Mouse (Mus musculus) cerebellum, postnatal 25 days (tissue): ENCODE results near the gene Fubp3.
"Not testable (repeated sequence)": the region's sequence is repeated elsewhere in the genome, so short reads cannot be mapped to it uniquely, and the experiment has no call there.

Source experiments
- DNase-seq, 2 experiments: peaks; one replicate each; pipeline ENCODE4 v3.0.0; 2021; ENCODE audit warnings: mixed read lengths in 2 of 2

Fubp3 gene

DNA sequence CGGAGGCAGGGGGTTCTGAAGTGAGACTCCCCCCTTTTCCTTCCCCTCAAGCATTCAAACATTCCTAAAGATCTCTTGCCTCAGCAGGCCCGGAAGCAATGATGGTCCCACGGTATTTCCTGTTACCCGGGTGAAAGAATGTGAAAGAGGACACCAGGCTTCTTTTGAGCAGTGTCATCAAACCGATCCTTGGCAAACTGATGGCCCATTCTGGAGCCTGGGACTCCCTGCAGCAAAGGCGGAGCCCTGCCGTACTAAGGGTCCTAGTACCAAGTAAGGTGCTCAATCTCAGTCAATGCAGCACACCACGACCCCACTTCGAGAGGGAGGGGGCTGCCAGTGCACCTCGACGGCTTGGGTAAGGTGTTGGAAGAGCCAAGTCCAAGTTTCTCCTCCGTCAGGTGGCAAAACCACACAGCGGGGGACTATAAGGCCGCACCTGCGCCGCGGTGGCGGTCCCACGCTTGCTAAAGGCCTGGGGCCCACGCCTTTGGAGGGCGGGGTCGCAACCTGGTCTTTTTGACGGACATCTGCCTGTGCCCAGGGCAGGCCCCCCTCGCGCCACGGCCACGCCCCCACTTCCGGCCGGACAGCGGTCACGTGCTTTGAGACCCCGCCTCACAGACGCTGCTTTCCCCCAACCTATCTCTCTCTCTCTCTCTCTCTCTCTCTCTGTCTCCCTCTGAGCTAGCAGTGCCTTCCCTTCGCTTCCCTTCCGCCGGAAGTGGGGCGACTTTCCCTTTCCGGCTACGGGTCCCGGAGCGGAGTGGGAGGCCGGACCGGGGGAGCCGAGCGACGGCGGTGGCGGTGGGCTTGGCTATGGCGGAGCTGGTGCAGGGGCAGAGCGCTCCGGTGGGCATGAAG, at the start of gene Fubp3:
TSS of gene Fubp3 (plus strand) at position 601 of the 864 bp plus-strand sequence.
- peak; percentile 89 to 91 for DNase-seq

DNA sequence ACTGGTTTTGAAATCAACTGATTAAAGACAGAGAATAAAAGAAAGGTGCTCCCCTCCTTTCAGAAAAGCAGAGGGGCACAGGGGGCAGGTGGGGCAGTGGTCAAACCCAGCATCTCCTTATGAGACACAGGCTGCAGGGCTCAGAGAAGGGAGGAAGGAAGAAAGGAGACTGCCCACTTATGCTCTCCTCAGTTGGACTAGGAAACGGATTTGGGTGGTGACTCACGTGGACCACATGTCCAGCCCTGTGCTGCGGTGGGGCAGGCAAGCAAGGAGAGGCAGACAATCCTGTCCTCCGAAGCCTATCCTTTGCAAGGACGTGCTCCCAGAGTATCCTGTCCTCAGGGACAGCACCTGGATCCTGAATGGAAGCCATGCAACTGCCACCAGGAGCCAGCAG, 47.8 kb upstream of the Fubp3 start:
- no peak for DNase-seq

DNA sequence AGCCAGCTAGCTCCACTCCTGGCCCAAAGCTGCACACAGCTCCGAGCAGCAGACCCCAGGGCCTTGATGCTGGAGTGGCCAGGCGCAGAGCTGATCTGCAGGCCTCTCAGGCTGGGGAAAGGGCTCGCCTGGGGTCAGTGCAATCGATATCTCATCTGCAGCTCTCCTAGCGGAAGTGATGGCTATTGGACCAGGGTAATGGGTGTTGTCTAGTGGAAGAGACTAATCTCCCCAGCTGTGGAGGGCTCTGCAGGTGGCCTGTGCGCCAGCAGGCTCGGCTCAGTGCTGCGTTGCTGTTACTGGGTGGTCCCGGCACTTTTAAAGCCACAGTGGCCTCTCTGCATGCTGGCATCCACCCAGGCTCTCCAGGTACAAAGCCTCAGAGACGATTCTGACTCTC, 46.7 kb upstream of the Fubp3 start:
- no peak for DNase-seq

DNA sequence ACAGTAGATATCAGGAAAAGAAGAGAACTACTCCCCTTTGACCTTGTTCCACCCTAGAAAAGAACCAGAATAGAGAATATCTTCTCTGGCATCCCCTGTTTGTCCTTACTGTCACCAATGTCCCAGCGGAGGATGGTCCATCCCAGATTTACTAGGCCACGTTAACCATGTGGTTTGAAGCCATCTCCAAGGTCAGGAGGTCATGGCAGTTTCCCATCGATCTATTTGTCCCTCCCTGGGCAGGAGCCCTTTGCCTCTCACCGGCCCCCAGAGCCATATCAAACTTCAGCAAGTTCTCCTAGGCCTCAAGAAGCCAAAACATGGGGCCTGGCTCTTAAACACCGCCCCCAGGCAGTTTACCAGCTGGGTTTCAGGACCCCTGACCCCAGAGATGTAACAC, 42.2 kb upstream of the Fubp3 start:
- DNase-seq: no peak

DNA sequence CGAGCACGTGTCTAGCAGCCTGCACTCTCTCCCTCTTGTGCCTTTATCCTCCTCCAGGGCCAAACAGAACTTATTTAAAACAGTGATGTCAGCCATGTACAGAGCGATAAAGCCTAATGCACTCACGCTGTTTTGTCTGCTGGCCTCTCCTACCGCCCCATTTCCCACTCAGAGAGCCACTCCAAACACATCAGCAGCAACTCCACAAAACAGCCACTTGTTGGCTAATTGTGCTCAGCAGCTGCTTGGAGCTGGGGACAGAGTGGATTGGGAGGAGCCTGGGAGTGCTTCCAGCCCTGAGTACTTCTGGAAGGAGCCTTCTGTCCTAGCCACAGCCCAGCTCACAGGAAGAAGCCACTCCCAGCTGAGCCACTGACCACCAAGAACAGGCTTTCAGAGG, 35.4 kb upstream of the Fubp3 start:
- no peak for DNase-seq

DNA sequence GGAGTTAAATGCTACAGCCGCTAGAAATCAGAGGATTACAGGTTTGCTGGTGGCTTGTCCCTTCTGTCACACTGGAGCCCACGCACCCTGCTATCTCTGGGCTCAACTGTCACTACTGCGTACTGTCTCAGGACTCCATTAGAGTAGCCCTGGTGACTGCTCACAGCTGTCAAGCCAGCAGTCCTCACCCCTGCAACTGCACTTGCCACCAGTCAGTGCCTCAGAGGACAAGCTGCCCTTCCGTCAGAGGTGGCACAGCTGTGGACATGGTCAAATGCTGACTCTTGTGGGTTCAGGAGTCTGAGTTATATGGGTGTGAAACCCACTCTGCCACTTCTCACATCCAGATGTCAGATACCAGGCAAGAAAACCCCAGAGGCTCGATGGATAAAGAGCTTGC, 33.7 kb upstream of the Fubp3 start:
- no peak for DNase-seq

DNA sequence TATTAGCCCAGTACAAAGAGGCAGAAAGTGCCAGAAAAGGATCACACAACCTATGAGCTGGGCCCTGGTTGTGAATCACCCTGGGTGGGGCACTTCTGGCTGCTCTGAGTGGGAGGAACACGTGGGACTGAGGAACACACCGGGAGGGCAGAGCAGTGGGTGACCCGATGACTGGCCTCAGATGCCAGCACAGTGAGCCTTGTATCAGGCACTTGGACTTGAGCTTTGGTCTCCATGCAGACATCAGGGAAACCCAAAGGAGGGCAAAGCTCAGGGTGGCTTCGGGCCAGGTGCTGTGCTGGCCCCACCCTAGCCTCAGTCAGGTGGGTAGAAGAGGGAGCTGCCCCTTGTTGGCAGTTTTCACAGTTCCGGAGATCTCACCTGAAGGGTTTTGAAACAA, 30.9 kb upstream of the Fubp3 start:
- no peak for DNase-seq

DNA sequence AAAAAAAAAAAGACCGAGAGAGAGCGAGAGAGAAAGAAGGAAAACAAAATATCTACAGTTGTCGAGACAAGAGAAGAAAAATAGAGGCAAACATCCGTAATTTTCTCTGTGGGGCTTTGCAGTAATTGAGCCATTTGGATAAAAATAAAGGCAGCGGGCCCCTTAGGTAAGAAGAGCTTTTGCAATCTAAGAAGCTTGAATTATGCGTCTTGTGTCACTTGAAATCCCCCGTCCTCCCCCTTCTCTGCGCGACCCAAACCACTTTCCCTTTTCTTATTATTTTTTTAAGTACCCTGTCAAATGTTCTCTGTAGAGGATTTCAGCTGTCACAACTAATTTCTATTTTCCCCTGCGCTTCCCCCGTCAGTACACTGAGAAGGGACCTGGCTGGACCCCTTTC, 24.7 kb upstream of the Fubp3 start:
- DNase-seq: no peak

DNA sequence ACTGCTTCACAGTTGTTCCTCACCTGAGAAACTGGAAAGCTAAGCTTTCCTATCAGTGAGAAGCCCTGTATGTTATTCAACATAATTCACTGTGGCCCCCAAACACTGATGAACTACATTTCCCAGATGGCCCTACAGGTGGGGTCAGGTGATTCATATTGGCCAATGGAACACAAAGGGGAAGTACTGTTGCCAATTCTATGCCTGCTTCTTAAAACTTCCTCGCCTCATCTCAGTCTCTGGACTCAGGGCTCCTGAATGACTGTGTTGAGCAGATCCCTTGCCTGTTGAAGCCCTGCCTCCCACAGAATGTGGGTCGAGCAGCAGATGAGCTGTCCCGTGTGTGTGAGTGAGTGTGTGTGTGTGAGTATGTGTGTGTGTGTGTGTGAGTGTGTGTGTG, 21.9 kb upstream of the Fubp3 start:
- no peak for DNase-seq

DNA sequence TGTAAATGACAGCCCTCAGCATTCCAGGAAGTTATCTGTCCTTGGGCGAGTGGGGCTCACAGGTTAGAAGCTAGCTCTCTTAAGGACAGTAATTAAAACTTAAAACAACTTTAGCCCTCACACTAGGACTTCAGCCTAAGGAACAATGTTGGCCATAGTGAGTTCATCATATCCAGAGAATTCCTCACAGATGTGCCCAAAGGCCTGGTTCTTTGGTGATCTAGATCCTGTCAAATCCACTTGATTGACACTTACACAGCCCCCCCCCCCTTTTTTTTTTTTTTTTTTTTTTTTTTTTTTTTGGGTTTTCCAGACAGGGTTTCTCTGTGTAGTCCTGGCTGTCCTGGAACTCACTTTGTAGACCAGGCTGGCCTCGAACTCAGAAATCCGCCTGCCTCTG, 21.1 kb upstream of the Fubp3 start:
- DNase-seq: not testable (repeated sequence)

DNA sequence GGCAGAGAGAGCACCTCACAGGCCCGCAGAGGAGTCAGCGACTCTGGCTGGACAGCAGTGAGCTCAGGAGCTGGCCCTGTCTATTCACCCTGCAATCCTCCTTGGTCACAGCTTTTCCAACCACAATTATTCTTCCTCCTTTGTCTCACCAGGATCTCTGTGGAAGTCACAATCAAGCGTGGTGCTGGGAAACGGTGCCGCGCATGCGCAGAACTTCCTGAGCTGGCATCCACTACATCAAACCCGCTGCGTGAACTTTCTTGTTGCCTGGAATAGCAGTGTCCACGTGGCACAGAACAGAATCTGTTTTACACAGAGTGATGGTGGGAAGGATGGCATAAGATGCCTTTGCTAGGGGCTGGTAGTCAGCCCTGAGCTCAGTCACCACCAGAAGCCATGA, 20.5 kb upstream of the Fubp3 start:
- DNase-seq: no peak

DNA sequence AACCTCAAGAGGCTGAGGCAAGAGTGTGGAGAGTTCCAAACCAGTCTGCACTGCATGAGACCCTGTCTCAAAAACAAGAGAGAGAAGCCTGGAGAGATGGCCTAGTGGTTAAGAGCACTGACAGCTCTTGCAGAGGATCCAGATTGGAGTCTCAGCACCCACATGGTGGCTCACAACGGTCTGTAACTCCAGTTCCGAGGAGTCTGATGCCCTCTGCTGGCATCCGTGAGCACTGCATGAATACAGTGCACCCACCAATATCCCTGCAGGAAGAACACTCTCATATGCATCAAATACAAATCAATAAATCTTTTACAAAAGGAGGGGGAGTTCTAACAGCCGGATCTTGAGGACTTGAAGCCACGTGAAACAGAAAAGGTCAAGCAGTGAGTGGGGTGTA, 17.8 kb upstream of the Fubp3 start:
- DNase-seq: no peak

DNA sequence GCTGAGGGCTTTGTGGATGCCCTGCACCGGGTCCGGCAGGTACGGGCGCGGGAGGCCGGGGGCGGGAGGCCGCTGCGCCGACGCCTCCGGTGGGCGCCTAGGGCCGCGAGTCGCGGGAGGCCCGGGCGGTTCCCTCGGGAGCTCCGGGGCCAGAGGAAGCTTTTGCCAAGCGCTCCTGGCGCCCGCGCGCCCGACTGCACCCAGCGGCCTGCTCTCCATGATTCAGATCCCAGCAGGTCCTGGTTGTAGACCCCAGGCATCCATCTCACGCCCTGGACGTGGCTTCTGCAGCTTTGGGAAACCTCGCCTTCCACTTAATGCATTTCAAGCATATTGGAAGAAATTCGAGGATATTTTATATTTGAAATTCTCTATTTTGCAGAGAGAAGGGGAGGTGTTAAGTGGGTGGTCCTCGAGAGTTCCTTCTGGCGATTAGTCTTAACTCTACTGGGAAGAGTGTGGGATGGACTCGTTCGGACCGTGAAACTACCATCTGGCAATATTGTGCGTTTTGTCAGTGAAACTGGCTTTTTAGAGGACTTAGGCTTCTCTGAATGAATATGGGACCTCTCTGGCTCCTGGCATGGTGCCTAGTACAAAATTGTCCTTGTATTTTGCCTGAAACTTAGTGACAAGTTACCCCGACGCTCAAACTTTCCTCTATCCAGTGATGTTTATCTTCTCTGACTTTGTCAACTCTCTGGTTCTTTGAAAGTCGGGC, 624 bp downstream of the Fubp3 start:
- DNase-seq: peak in 1 of 2 experiments; percentile 15

DNA sequence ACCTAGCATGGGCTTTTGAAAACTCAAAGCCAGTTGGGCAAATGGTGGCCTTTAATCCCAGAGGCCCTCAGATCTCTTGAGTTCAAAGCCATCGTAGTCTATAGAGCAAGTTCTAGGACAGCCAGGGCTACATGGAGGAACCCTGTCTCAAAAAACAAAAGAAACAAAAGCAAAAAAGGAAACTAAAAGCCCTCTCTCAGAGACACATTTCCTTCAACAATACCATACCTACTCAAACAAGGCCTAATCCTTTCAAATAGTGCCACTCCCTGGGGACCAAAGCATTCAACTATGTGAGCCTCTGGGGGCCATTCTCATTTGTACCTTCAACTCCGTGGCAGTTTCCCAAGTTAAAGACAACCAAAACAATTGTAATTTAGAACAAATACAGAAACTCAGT, 9.2 kb downstream of the Fubp3 start:
- DNase-seq: no peak

DNA sequence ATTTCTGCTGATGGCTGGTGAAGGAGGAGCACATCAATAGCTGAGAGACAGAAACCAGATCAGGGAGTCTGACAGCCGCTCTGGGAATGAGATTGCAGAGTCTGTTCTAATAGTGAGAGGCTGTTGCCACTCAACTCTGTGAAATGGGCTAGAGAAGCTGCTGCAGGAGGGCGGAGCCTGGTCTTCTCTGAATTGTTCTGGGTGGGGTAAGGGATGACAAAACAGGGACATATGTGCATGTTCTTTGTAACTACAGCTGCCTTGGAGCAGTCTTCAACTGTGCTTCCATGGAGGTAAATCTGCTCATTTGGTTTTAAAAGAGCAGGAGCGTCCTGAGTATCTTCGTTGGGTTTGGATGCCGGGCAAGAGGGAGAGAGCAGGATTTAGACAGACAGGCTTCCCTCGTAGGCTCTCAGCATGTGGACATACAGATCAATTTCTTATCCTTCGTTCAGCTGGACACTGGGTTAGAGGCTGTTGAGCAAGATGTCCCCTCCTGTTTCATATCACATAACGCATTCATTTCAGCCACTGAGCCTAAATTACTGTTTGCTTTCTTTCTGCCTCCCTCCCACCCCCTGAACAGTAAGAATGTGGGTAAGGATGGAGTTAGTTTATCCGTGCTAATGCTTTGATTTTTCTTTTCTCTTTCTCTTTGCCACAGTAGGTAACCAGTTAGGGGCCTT, 19.5 kb downstream of the Fubp3 start:
- no peak for DNase-seq

DNA sequence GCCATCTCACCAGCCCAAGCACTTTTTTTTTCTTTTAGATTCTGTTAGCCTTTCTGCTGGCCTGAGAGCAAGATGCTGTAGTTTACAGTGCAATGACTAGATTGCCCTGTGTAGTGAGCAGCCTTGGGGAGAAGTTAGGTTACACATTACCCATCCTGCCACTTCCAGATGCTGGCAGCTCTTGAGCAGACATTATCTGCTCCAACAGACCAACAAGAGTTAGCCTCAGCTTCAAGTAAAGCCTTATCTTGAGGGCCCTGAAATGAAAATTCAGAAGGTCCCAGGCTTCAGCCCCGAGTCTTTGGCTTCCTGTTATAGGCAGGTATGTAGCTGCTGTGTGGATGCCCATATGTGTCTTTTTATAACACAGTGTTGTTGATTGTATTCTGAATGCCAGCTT, 35.1 kb downstream of the Fubp3 start:
- DNase-seq: no peak

DNA sequence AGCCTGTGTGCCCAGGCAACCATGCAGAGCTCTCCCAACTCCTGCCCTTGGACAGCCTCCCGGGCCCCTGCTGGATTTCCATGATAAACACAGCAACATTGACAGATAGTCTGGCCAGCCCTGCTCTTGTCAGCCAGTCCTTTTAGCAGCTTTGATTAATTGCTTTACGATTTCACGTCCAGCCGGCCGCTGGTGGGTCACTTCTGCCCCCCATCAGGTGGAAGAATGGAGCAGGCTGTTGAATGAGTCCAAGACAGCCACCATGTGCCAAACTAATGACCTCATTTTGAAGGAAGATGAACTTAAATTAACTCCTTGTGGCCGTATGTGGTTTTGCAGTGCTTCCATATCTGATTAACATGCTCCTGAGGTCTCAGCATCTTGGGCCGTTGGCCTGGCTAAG, 37.4 kb downstream of the Fubp3 start:
- DNase-seq: peak; percentile 53 to 68

DNA sequence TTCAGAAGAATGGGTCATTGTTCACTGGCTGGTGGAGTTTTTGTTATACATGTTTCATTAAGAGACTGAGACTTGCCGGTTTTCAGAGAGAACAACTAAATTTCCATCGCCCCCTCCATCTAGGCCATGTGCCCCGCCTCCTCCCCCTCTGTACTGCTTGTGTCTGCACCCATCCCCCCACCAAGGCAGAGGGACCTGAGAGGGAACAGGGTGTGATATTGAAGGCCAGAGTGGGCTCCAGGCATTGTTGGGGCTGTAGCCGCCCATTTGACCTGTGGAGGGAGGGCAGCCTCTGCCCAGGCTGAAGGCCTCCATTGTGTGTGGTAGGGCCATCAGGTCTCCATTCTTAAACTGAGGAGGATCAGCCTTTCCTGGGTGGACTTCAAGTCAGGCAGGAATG, 38.5 kb downstream of the Fubp3 start:
- DNase-seq: no peak

DNA sequence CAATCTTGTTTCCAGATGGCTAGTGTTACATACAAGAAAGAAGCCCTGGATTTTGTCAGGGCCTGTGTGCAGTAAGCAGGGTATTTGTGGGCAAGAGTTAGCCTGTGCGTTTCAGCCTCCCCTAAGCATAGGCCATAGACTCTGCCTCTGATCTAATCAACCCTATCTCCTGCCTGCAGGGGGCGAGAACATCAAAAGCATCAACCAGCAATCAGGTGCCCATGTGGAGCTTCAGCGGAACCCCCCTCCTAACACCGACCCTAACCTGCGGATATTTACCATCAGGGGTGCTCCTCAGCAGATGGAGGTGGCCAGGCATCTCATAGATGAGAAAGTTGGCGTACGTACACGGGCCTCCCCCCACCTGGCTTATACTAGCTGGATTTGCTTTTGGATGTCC, 38.9 kb downstream of the Fubp3 start:
- DNase-seq: no peak

DNA sequence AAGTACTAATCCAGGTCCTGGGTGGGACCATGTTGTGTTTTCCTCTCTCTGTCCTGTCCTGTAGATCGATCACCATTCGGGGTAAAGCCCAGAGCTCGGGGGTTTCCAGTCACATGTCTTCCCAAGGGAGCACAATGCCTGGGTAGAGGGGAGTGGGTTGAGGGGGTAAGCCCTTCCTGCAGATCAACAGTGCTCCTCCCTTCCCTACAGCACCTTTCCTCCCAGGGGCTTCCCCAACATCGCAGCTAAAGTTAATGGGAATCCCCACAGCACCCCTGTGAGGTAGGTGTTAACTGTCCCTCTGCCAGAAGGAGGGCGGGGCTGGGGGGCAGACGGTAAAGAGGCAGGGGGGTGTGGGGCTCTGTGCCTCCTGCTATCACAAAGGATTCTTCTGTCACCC, 40.2 kb downstream of the Fubp3 start:
- DNase-seq: no peak

DNA sequence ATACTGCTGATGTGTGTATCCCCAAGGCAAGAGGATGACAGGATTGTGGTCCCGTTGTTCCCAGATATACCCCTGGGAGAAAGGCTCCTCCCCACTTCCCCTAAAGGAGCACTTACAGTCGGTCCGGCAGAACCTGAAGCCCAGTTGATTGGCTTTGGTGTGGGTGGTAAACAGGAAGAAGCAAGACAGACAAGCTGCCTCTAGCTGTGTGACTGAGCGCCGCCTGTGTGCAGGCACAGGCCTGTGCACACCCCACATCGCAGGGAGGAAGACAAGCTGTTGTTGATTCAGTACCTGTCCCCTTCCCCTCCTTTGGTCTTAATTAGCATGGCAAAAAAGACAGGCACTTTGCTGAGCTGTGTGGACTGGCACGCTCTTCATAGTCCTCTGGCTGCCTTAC, 41.3 kb downstream of the Fubp3 start:
- no peak for DNase-seq

DNA sequence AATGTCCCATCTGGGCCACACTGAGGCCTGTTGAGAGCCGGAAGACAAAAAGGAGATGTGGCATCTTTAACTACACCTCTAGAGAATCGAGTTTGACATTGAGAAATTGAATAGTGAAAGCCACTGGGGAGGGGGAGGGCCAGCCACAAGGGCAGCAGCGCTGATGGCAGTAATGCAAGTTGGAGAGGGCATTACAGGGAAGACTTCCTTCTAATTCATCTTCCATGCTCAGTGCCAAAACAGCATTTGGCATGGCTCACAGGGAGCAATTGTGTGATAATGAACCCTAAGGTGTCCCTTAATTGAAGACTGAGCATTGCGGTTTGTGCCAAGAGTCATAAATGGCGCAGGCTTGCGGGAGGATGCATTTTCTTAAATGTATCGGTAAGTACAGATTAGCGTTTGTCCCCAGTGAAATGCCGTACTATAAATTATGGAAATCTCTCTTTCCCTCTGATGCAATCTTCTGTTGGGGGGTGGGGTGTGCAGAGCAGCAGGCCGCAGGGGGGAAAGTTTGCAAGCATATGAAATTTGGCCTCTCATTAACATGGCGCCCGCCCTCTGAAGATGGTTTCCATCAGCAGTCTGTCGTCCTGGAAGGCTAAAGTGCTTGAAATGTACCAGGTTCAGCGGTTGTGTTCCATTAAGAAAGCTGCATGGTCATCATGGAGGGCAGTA, 46.2 kb downstream of the Fubp3 start:
- peak in 1 of 2 experiments; percentile 42 for DNase-seq

DNA sequence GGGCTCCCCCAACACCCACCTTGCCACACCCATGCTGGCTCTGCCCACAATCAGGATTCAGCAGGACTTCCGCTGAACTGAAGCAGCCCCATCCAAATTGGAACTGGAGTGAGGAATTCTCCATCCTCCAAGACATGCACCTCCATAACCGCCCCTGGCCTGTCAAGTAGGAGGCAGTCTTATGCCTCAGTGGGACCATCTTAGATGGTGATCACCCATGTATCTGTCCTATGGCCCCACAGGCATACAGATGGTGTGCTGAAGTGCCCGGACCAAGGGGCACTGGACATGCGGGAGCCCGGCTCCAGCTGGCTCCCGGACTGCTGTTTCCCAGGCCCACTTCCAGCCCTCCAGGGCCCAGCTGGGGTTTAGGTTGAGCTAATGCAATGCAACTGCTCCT, 46.8 kb downstream of the Fubp3 start:
- DNase-seq: no peak
